Mouse (Mus musculus) retina, adult 2 months (tissue): Measurements from ENCODE around the gene Ccni.

Experiments
- DNase-seq: peaks from one replicate; pipeline ENCODE4 v3.0.0-alpha.2; 2012; ENCODE audit warnings: low read depth, low spot score

The Ccni gene

DNA sequence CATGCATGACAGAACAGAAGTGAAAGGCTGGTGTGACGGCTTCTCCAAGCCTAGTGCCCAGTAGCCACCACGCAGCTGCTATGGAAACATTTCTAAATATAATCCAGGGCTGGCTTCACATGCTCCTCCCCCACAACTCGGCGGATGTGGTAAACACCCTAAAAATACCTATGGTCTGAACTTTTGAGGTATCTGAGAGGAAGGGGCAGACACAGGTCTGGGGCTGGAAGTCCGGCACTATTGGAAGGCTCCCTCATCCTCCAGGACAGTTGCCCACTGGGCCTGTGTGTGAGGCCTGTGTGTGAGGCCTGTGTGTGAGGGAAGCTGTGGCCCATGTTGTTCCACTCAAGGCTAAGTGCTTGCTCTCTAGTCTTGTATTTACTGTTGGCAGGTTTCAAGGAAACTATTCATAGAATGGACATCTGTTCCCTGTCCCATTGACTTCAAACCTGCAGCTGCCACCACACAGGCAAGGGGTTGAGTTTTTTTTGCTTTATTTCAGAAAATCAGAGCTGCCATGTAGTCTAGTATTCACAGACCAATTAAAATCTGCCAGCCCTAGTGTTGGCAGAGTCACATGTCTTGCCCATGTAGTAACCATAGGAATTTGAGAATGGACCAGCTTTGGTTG is 69.2 kb downstream of the Ccni start:
- DNase-seq = no peak

DNA sequence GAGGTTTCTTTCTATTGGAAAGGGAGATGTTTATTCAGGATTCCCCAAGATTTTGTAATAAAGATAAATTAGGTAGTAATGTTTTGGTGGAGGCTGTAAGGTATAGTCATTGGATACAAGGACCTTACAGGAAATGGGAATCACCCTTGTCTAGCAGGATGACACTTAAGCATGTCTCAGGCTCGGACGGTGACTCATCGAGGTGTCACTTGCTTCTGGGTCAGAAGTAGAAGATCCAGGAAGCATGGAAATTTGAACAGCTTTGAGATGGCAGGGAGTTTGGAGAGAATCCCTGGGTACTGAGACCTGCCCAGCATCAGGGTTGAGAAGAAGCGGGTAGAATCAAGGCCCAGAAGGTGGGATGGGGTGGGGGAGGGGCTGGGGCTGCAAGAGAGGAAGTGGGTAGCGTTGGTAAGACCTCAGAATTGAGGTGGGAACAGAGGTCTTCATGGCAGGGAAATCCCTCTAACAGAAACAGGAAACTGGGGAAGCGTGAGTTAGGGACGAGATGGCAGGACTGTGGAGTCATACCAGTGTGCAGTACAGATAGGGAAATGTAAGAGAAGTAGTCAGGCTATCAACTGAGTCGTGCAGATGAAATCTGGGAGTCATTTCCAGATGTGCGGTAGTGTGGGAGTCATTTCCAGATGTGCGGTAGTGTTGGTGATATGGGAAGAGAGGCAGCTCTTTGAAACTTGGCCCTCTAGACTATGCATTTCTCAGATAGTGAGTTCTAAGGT is 70.8 kb downstream of the Ccni start:
- DNase-seq = no peak

DNA sequence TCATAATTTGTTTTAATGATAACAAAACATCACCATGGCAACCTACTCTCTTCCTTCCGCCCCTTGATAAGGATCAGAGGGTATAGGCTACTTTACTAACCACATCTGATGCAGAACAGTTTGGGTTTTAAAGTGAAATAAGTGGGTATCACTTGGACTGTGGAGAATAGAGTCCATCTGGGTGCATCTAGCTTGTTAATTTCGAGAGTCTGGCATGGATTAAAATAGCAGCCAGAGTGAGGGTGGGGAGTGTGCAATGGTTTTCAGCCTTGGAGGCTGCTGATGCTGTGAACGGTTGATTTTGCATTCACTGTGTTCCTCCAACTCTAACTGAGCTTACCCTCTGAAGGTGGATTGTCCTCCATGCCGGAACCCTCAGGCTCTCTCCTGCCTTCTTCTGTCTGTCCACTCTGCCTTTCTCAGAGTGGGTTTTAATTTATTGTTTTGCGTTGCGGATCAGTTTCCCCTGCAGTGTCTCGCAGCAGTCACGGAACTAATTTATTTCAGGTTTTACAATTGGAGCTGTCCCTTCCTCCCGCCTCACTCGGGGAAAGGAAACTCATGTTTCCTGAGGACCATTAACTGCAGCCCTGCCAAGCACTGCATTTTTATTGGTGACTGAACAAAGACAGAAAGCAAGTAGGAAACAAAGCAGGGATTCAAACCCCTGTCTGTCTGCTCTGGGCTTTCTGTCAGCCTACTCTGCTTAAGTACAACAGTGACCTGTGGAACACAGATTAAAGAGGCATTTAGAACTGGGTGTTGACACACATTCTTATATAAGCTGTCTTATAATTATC is 72.7 kb downstream of the Ccni start:
- peak; percentile 25 for DNase-seq
